Mouse (Mus musculus): ENCODE measurements around the gene Map3k5.

DNA sequence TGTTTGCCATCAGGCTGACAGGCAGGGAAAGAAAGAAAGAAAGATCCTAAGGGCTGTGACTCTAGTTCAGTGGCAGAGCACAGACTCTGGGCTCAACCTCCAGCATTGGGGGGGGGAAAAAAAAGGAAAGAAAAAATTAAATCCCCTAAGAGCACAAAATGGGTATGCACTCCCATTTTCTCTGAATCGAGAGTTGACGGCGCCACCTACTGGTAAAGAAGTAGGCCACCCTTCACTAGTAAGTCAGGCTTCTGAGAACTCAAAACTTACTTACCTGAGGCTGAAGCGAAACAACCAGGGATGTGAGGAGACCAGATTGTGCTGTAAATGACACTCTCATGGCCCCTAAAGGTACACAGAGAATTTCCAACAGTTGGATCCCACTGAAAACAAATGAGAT lies 40.3 kb upstream of the Map3k5 start:
- peak; percentile 83 for TF ChIP-seq CTCF (conservative IDR thresholded peaks at IDR 0.05; ENCODE audit: low read length)
- no peak for TF ChIP-seq NANOG (IDR thresholded peaks at IDR 0.05; ENCODE audit: borderline replicate concordance, low read length)
- no peak for TF ChIP-seq POU5F1 (IDR thresholded peaks at IDR 0.05; ENCODE audit: borderline replicate concordance, low read length)
